Mouse (Mus musculus) CD4-positive helper T cell, adult 2 months (primary cell): ENCODE results near the gene Ankrd33b.

Source experiments
- DNase-seq: peaks from one replicate; pipeline ENCODE4 v3.0.0-alpha.2; 2012; ENCODE audit warnings: low read depth, missing footprints, low spot score

Gene Ankrd33b

GRCm38 (mm10) chr15:31338656-31339291 is 28.8 kb downstream of the Ankrd33b start:
- no peak for DNase-seq

- DNase-seq = no peak
These were observed 29.5 kb downstream of the Ankrd33b start for GRCm38 (mm10) chr15:31337983-31338382.

- no peak for DNase-seq
These were observed 30.3 kb downstream of the Ankrd33b start for GRCm38 (mm10) chr15:31337192-31337741.

- no peak for DNase-seq
These were observed 30.8 kb downstream of the Ankrd33b start for GRCm38 (mm10) chr15:31336685-31337084.

GRCm38 (mm10) chr15:31334829-31335228 is 32.7 kb downstream of the Ankrd33b start:
- no peak for DNase-seq

GRCm38 (mm10) chr15:31332541-31333163 is 34.9 kb downstream of the Ankrd33b start:
- DNase-seq = no peak

GRCm38 (mm10) chr15:31331742-31332141 is 35.8 kb downstream of the Ankrd33b start:
- no peak for DNase-seq

- DNase-seq = no peak
These were observed 39.4 kb downstream of the Ankrd33b start for GRCm38 (mm10) chr15:31328082-31328614.

- no peak for DNase-seq
These were observed 41.7 kb downstream of the Ankrd33b start for GRCm38 (mm10) chr15:31325660-31326354.

- DNase-seq = no peak
These were observed 43.0 kb downstream of the Ankrd33b start for GRCm38 (mm10) chr15:31324551-31324950.

GRCm38 (mm10) chr15:31323684-31324083 is 43.8 kb downstream of the Ankrd33b start:
- DNase-seq = no peak

GRCm38 (mm10) chr15:31320598-31321377 is 46.7 kb downstream of the Ankrd33b start:
- no peak for DNase-seq

GRCm38 (mm10) chr15:31319046-31319445 is 48.5 kb downstream of the Ankrd33b start:
- DNase-seq = no peak

GRCm38 (mm10) chr15:31318158-31318955 is 49.2 kb downstream of the Ankrd33b start:
- DNase-seq = no peak

- no peak for DNase-seq
These were observed 50.3 kb downstream of the Ankrd33b start for GRCm38 (mm10) chr15:31317056-31317805.

- peak; percentile 46 for DNase-seq
These were observed 51.8 kb downstream of the Ankrd33b start for GRCm38 (mm10) chr15:31315630-31316231.

- no peak for DNase-seq
These were observed 55.5 kb downstream of the Ankrd33b start for GRCm38 (mm10) chr15:31312001-31312400.

GRCm38 (mm10) chr15:31309526-31309925 is 58.0 kb downstream of the Ankrd33b start:
- DNase-seq = no peak

GRCm38 (mm10) chr15:31306726-31307125 is 60.8 kb downstream of the Ankrd33b start:
- no peak for DNase-seq
